Mouse (Mus musculus): ENCODE data around the gene Ccdc61.

DNA sequence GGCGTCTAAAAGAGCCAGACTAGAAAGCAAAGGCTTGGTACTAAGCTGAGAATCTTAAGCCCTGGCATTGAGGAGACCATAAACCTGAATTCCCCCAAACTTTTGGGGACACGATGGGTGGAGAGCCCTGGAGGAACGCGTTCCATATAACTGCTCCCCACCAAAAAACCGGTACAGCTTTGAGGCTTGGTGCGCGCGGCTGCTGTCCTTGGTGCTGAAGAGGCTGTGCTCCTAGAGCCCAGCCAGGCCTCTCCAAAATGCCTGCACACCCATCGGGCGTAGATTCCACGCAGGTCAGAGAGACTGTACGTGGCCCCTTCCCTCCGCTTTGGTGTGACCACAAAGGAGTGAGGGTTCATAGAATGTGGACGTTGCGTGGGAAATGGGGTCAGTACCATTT lies 41.2 kb upstream of the Ccdc61 start:
- TF ChIP-seq CTCF (IDR thresholded peaks at IDR 0.05; ENCODE audit: borderline replicate concordance, extremely low read depth, insufficient read depth, insufficient read length) (no peak), POLR2A (IDR thresholded peaks at IDR 0.05; ENCODE audit: borderline replicate concordance, extremely low read depth, insufficient read depth, insufficient read length, poor library complexity, severe bottlenecking) (no peak)

All from brain, embryonic 14.5 days (tissue).